Mouse (Mus musculus) lung, postnatal 0 days (tissue): ENCODE data around the gene Wbp2.

Source experiments
- CTCF ChIP-seq: IDR thresholded peaks from 2 replicates; pipeline ENCODE4 v1.5.1; 2016; ENCODE audit warnings: antibody characterized with exemption, mild to moderate bottlenecking
- EP300 ChIP-seq: IDR thresholded peaks from 2 replicates; pipeline ENCODE4 v1.6.1; 2016; ENCODE audit warnings: antibody characterized with exemption, mild to moderate bottlenecking, control low read depth

DNA sequence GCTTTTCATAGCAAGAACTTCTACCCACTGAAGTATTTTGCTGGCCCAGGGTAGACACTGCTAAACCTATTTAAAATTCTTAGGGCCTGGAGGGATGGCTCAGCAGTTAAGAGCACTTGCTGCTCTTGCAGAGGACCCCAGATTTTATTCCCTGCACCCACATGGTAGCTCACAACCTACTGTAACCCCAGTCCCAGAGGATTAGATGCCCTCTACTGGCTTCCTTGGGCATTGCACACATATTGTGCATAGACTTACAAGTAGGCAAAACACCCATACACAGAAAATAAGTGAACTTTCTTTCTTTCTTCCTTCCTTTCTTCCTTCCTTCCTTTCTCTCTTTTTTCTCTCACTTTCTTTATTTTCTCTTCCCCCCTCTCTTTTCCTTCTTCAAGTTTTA, 31.0 kb upstream of the Wbp2 start:
- TF ChIP-seq CTCF (peak; percentile 48), EP300 (no peak)
